ENCODE assay signal across 8 mouse cellular contexts in the genomic region with DNA sequence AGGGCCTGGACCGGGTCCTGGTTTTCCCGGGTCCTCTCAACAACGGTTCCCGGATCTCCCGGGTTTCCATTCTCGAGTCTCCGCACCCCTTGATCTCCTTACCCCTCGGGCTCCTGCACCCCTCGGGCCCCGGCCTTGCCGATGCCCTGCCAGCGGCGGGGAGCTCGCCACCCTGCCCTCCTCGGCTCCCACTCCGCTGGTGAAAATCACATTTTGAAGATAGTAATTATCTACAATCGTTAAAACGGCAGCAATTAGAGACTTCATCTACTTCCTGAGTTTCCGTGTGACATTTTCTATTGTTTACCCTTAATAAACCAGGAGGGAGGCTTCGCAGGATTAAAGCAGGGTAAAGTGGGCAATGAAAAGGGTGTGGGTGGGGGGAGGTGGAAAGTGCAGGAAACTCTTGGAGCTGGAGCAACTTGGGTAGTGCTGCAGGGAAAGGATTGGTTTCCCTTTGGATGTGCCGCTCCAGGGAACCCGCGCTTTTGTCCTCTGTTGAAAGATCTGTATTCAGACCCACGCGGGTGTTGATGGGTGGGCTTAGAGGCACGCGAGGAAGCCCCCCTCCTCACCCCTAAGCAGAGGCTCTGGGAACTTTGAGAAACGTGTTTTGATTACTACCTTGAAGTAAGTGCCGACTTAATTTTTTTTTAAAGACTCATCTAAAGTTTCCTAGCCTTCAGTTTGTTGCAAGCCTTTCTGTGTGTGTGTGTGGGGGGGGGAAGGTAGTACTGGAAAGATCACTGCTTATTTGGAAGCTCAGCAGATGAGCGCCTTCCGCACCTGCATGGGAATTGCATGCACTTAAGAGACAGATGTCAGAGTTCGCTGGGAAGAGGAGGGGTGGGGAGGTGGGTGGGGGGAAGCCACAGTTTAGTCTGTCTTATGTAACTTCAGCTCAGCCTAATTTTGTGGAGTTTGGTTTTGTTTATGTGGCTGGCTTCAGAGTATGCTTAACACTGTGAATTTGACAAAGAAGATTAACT. TPM values are rescaled to one million over a fixed set of nuclear protein-coding genes. Genes with fewer than 3 reads are reported as not detected.
A peak's percentile ranks its signal among the peaks of the same experiment; 100 is the strongest.
DNase-seq lines count a peak whose midpoint lies in the region; ATAC-seq and TF ChIP-seq lines count a peak whose summit lies in the region.

No protein-coding gene starts in this region.

- H3K79me2 ChIP-seq in myocyte (ENCODE audit: control insufficient read depth, insufficient read depth), result no peaks in the 10 kb centered on the region

- H3K36me3 ChIP-seq in heart, embryonic 12.5 days, result no peaks in the 10 kb centered on the region
- H3K36me3 ChIP-seq in myocyte (ENCODE audit: control insufficient read depth, insufficient read depth), result no peaks in the 10 kb centered on the region

- intact Hi-C loops in gastrocnemius, postnatal 14 days (cut with DNase I; ENCODE audit: low total_unique reads), result no loop called here

- WGBS in heart, embryonic 12.5 days, result under 1% methylated on average over 32 of the region's 32 CpGs

- TF ChIP-seq POLR2A in brain, embryonic 14.5 days (IDR thresholded peaks at IDR 0.05; ENCODE audit: borderline replicate concordance, extremely low read depth, insufficient read depth, insufficient read length, poor library complexity, severe bottlenecking), result no peak
- TF ChIP-seq POLR2A in myocyte (IDR thresholded peaks at IDR 0.05; ENCODE audit: insufficient read length, low read depth), result no peak

- H3K4me1 ChIP-seq in heart, embryonic 12.5 days (replicated peaks), result peaks cover 4% of the 10 kb centered on the region; the same call in 1 of the 2 replicates

- no peak for TF ChIP-seq CTCF in brain, embryonic 14.5 days (IDR thresholded peaks at IDR 0.05; ENCODE audit: borderline replicate concordance, extremely low read depth, insufficient read depth, insufficient read length)

- H3K9me3 ChIP-seq in heart, embryonic 12.5 days (replicated peaks), result no peaks in the 10 kb centered on the region

- H3K9ac ChIP-seq in heart, embryonic 12.5 days, result peak overlapping the region; percentile 76

- peak; percentile 16 for DNase-seq in gastrocnemius, postnatal 25 days
- DNase-seq in gastrocnemius, postnatal 14 days, result no peak
- DNase-seq in brain, embryonic 14.5 days (ENCODE audit: low read depth), result peak; percentile 72
- DNase-seq in kidney, postnatal 25 days, result peak; percentile 38 to 60
- DNase-seq in spleen, adult 12 weeks (ENCODE audit: low spot score), result no peak

- H3K4me2 ChIP-seq in heart, embryonic 12.5 days, result peak overlapping the region; percentile 91
- H3K4me2 ChIP-seq in myocyte (ENCODE audit: low read depth), result peak overlapping the region; percentile 68

- H3K27me3 ChIP-seq in heart, embryonic 12.5 days (replicated peaks), result peaks cover 34% of the 10 kb centered on the region
- H3K27me3 ChIP-seq in myocyte (ENCODE audit: control insufficient read depth, insufficient read depth, insufficient read length), result no peaks in the 10 kb centered on the region

- peak overlapping the region; percentile 66 for H3K4me3 ChIP-seq in heart, embryonic 12.5 days
- peak overlapping the region; percentile 37 for H3K4me3 ChIP-seq in myocyte

- H3K27ac ChIP-seq in heart, embryonic 12.5 days (ENCODE audit: poor library complexity, severe bottlenecking), result peak overlapping the region; percentile 35

- H3ac ChIP-seq in myocyte (ENCODE audit: control insufficient read depth, insufficient read length), result peak overlapping the region; percentile 93

- ATAC-seq in heart, embryonic 12.5 days (ENCODE audit: insufficient number of reproducible peaks, low FRiP score), result no peak; the same call in none of the 2 replicates
- no peak for ATAC-seq in megakaryocyte-erythroid progenitor cell, adult 5-6 weeks (replicated peaks; ENCODE audit: low FRiP score, low TSS enrichment, poor library complexity, severe bottlenecking)

TF ChIP-seq in myocyte, 11 proteins besides CTCF, POLR2A, EP300 and RAD21:
- TF ChIP-seq MAX (IDR thresholded peaks at IDR 0.05; ENCODE audit: low read depth), result no peak
- TF ChIP-seq CEBPB (IDR thresholded peaks at IDR 0.05; ENCODE audit: insufficient read depth, poor library complexity, severe bottlenecking), result no peak
- TF ChIP-seq REST (IDR thresholded peaks at IDR 0.05; ENCODE audit: insufficient read depth, insufficient read length), result no peak
- no peak for TF ChIP-seq MYOD1 (IDR thresholded peaks at IDR 0.05; ENCODE audit: control insufficient read depth in 1 of 3, insufficient read length in 2 of 3, low read depth in 2 of 3)

RNA-seq across cellular contexts. Expression of gene Peli2, which starts 1.2 kb away (rescaled TPM):
- total RNA-seq in gastrocnemius, postnatal 25 days (2021), result 10 to 100 TPM; 12.5 to 14.7 TPM
- 10 to 100 TPM; 12.9 to 16.3 TPM for total RNA-seq in gastrocnemius, postnatal 14 days (2021)
- 14.0 and 18.0 TPM in 2 replicates for polyA plus RNA-seq in brain, embryonic 14.5 days (2012; rRNA removed)
- polyA plus RNA-seq in heart, embryonic 12.5 days (2016; fragmentation: Nextera tagmentation; extraction: Ambion mirVana), result 3.5 and 4.3 TPM in 2 replicates
- 15.8 TPM for polyA plus RNA-seq in myocyte (2012; fragmentation: generic; extraction: Trizol)
- total RNA-seq in megakaryocyte-erythroid progenitor cell, adult 5-6 weeks (2014; fragmentation: Nextera tagmentation), result 0.72 TPM in 1 of 2 replicates, not detected in the other
- total RNA-seq in megakaryocyte-erythroid progenitor cell, adult 5-6 weeks (2017), result 0.05 and 0.57 TPM in 2 replicates

Comparison
In these comparisons a context has a peak if more than half of its experiments do, and no peak if none do; other contexts are left out.
1. DNase-seq: peak in gastrocnemius, postnatal 25 days (single experiment), brain, embryonic 14.5 days (single experiment) and kidney, postnatal 25 days (2 of 2); none in gastrocnemius, postnatal 14 days (single experiment) and spleen, adult 12 weeks (single experiment).
2. RNA of gene Peli2, which starts 1.2 kb away (total RNA-seq): 12.9 to 16.3 TPM in gastrocnemius, postnatal 14 days and 12.5 to 14.7 TPM in gastrocnemius, postnatal 25 days; 0.05 to 0.72 TPM in megakaryocyte-erythroid progenitor cell, adult 5-6 weeks; every median in the first group is over 4 times any median in the second.